8 mouse cellular contexts compared by ENCODE assay signal in genomic region chr3:37653935-37654729, GRCm38 (mm10). TPM values are rescaled to one million over a fixed set of nuclear protein-coding genes. Genes with fewer than 3 reads are reported as not detected.
DNase-seq lines count a peak whose midpoint lies in the region; ATAC-seq and TF ChIP-seq lines count a peak whose summit lies in the region.

No protein-coding gene starts in this region.

- H3K4me1 ChIP-seq in neural tube, embryonic 11.5 days (ENCODE audit: control insufficient read depth, insufficient read depth, low read length) = peaks cover 4% of the 10 kb centered on the region
- peaks cover 35% of the 10 kb centered on the region for H3K4me1 ChIP-seq in heart, embryonic 13.5 days
- H3K4me1 ChIP-seq in kidney, embryonic 15.5 days = peaks cover 56% of the 10 kb centered on the region
- peaks cover 21% of the 10 kb centered on the region for H3K4me1 ChIP-seq in thymus, adult 2 months (replicated peaks; ENCODE audit: control insufficient read depth, insufficient read depth, low read length)

- H3K27me3 ChIP-seq in neural tube, embryonic 11.5 days (ENCODE audit: control insufficient read depth, insufficient read depth, low read length) = peaks cover 11% of the 10 kb centered on the region
- H3K27me3 ChIP-seq in heart, embryonic 13.5 days (replicated peaks) = peaks cover 37% of the 10 kb centered on the region; the same call in 1 of the 2 replicates
- H3K27me3 ChIP-seq in kidney, embryonic 15.5 days = no peaks in the 10 kb centered on the region; the same call in 1 of the 2 replicates
- no peaks in the 10 kb centered on the region for H3K27me3 ChIP-seq in thymus, adult 2 months (ENCODE audit: control insufficient read depth, insufficient read depth, low read length)

- no peak overlapping the region for H3K4me3 ChIP-seq in neural tube, embryonic 11.5 days (ENCODE audit: low read depth, low read length)
- peak overlapping the region; percentile 46 for H3K4me3 ChIP-seq in heart, embryonic 13.5 days
- peak overlapping the region; percentile 29 for H3K4me3 ChIP-seq in kidney, embryonic 15.5 days (replicated peaks)
- peak overlapping the region; percentile 67 for H3K4me3 ChIP-seq in thymus, adult 2 months (ENCODE audit: control insufficient read depth, insufficient read depth, low read length)

- TF ChIP-seq POLR2A in thymus, adult 2 months (IDR thresholded peaks at IDR 0.05; ENCODE audit: control insufficient read depth, extremely low read depth, insufficient read depth, low read length, poor library complexity) = no peak

- H3K9ac ChIP-seq in neural tube, embryonic 11.5 days (ENCODE audit: low read length) = no peak overlapping the region
- H3K9ac ChIP-seq in heart, embryonic 13.5 days = peak overlapping the region; percentile 68
- peak overlapping the region; percentile 18; the same call in 1 of the 2 replicates for H3K9ac ChIP-seq in kidney, embryonic 15.5 days

- no peak overlapping the region for H3K27ac ChIP-seq in neural tube, embryonic 11.5 days (ENCODE audit: low read depth, low read length)
- peak overlapping the region; percentile 51 for H3K27ac ChIP-seq in heart, embryonic 13.5 days (replicated peaks)
- H3K27ac ChIP-seq in kidney, embryonic 15.5 days = peak overlapping the region; percentile 89
- H3K27ac ChIP-seq in thymus, adult 2 months (ENCODE audit: control insufficient read depth, insufficient read depth, low read length) = peak overlapping the region; percentile 77

- H3K4me2 ChIP-seq in neural tube, embryonic 11.5 days (ENCODE audit: low read depth) = peak overlapping the region; percentile 31
- peak overlapping the region; percentile 67 for H3K4me2 ChIP-seq in heart, embryonic 13.5 days
- H3K4me2 ChIP-seq in kidney, embryonic 15.5 days = peak overlapping the region; percentile 58

- no peak for DNase-seq in neural tube, embryonic 11.5 days (ENCODE audit: low spot score)
- DNase-seq in neural tube, embryonic 10.5 days (ENCODE audit: extremely low spot score, low spot score) = no peak
- DNase-seq in c-Kit-positive CD71-negative TER-119-negative erythroid progenitor cells, embryonic 14.5 days (ENCODE audit: low read depth) = peak; percentile 67
- DNase-seq in lung, postnatal 25 days (ENCODE audit: low spot score) = peak; percentile 64
- peak; percentile 40 for DNase-seq in thymus, adult 2 months
- DNase-seq in left cerebral cortex, adult 8-10 months (ENCODE audit: low spot score in 2 of 2) = no peak

- no peaks in the 10 kb centered on the region for H3K36me3 ChIP-seq in neural tube, embryonic 11.5 days (ENCODE audit: control insufficient read depth, insufficient read depth, low read length)
- no peaks in the 10 kb centered on the region; the same call in 1 of the 2 replicates for H3K36me3 ChIP-seq in heart, embryonic 13.5 days
- peaks cover 15% of the 10 kb centered on the region for H3K36me3 ChIP-seq in kidney, embryonic 15.5 days
- H3K36me3 ChIP-seq in thymus, adult 2 months (ENCODE audit: control insufficient read depth, insufficient read depth, low read length) = no peaks in the 10 kb centered on the region

- ATAC-seq in neural tube, embryonic 11.5 days (ENCODE audit: insufficient read depth, low FRiP score, low TSS enrichment) = no peak
- ATAC-seq in heart, embryonic 13.5 days (ENCODE audit: extremely low read depth, insufficient number of reproducible peaks, low FRiP score, low TSS enrichment) = no peak
- ATAC-seq in kidney, embryonic 15.5 days (replicated peaks; ENCODE audit: low FRiP score) = peak; percentile 57

- no peak for TF ChIP-seq CTCF in thymus, adult 2 months (IDR thresholded peaks at IDR 0.05; ENCODE audit: borderline replicate concordance, control insufficient read depth, extremely low read depth, insufficient read depth, low read length, poor library complexity)

- no peaks in the 10 kb centered on the region for H3K9me3 ChIP-seq in neural tube, embryonic 11.5 days (ENCODE audit: control insufficient read depth, low read length)
- no peaks in the 10 kb centered on the region for H3K9me3 ChIP-seq in heart, embryonic 13.5 days
- H3K9me3 ChIP-seq in kidney, embryonic 15.5 days (replicated peaks) = no peaks in the 10 kb centered on the region

- WGBS in neural tube, embryonic 11.5 days = 13% methylated on average over 16 of the region's 16 CpGs
- WGBS in heart, embryonic 13.5 days = 4% methylated on average over 16 of the region's 16 CpGs
- 5% methylated on average over 16 of the region's 16 CpGs for WGBS in kidney, embryonic 15.5 days
- WGBS in thymus, adult 2 months = 2% methylated on average over 16 of the region's 16 CpGs

RNA-seq across cellular contexts. Expression of gene Spry1, which starts 14.4 kb away (rescaled TPM):
- polyA plus RNA-seq in neural tube, embryonic 11.5 days (2014; fragmentation: Nextera tagmentation; extraction: Ambion mirVana) = 8.1 and 8.4 TPM in 2 replicates
- polyA plus RNA-seq in heart, embryonic 13.5 days (2015; fragmentation: Nextera tagmentation; extraction: Ambion mirVana) = 5.6 and 6.4 TPM in 2 replicates
- polyA plus RNA-seq in kidney, embryonic 15.5 days (2015; fragmentation: Nextera tagmentation; extraction: Ambion mirVana) = 36.2 and 38.7 TPM in 2 replicates
- 10.0 and 12.7 TPM in 2 replicates for polyA plus RNA-seq in thymus, adult 2 months (2012; rRNA removed)
- 10 to 100 TPM in 1 of 4 experiments, 1 to 10 TPM in 3; 7.8 to 10.6 (median 8.8) TPM for total RNA-seq in left cerebral cortex, adult 8-10 months (2022)

Comparison
In these comparisons a context has a peak if more than half of its experiments do, and no peak if none do; other contexts are left out.
1. DNase-seq: peak in c-Kit-positive CD71-negative TER-119-negative erythroid progenitor cells, embryonic 14.5 days (single experiment), lung, postnatal 25 days (single experiment) and thymus, adult 2 months (single experiment); none in neural tube, embryonic 11.5 days (single experiment), neural tube, embryonic 10.5 days (single experiment) and left cerebral cortex, adult 8-10 months (0 of 2).
2. Peak in every context shown above with its lines, with median percentiles within 50 percentile points of each other: H3K4me2 ChIP-seq.